Mouse (Mus musculus): Measurements from ENCODE around the gene Arid1b.

The Arid1b gene

GRCm38 (mm10) chr17:5162525-5162924 is 168.4 kb downstream of the Arid1b start:
- no peak for DNase-seq (ENCODE audit: low spot score)

DNA sequence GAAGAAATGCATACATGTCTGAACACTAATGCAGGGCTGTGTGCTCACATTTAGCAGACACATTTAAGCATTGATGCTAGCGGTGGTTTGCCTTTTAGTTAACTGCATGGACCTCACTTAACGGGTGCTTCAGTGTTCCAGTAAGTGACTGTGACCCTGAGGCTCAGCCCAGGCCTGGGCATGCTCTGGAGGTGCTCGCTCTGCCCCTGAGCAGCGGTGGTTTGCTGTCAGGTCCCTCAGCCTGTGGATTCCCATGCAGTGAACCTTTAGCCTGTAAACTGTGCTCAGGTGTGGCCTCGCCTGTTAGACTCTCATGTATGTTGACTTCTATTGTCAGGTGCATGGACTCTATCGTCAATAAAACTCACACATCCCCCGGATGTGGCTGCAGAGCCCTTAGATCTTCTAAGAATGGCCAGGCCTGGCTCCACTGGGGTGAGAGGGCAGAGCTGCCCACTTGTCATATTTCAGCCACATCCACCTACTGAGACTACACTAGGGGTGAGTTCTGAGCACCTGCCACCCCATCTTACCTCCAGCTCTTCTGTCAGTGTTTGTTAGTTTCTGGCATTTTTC is 169.2 kb downstream of the Arid1b start:
- no peak for DNase-seq (ENCODE audit: low spot score)

DNA sequence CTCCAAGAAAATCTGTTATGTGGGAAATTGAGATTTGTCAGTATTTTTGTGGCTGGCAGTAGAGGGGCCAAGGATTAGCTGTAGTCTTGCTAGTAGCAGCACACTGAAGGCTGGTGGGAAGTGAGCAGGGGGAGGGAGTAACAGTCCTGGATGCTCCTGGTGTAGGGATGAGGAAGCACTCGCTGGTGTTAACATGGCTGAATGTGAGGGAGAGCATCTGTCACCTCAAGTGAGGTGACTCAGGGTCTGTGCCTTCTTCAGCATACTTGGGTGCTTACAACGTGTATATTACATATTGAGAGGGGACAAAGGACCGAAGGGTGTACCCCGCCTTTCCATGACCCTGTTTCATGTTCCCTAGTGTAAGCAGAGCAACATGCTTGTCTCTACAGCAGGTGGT is 170.7 kb downstream of the Arid1b start:
- no peak for DNase-seq (ENCODE audit: low spot score)

DNA sequence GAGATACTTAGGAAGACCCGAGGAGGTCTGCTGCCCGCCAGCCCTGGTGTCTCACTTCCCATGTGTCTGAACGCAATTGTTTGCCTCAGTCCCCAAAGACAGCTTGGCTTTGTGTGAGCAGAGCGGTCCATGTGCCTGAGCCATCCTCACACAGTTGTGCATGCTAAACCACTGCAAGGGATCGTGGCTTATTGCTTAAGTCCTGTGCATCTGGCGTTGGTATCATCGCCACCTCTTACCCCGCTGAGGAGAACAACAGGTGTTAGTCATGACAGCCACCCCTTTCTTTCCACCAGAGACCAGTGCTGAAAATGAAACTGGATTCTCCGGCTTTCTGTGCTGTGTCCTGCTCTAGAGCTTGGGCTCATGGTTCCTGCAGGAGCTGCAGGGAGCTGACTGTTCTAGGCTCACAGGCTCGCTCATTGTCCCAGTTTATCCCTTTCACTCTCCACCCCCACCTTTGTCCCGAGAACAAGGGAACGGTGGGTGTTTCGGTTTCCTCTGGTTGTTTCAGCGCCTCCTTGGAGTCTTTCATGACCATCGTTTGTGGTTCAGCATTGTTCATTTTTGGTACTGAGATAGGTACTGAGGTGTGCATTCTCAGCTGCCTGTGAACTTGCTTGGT is 171.2 kb downstream of the Arid1b start:
- no peak for DNase-seq (ENCODE audit: low spot score)

- DNase-seq (ENCODE audit: low spot score), result no peak
These were observed 172.0 kb downstream of the Arid1b start for GRCm38 (mm10) chr17:5166175-5166574.

- no peak for DNase-seq (ENCODE audit: low spot score)
These were observed 173.9 kb downstream of the Arid1b start for GRCm38 (mm10) chr17:5168046-5168445.

- DNase-seq (ENCODE audit: low spot score), result no peak
These were observed 174.5 kb downstream of the Arid1b start for GRCm38 (mm10) chr17:5168640-5169039.

GRCm38 (mm10) chr17:5170321-5170720 is 176.2 kb downstream of the Arid1b start:
- no peak for DNase-seq (ENCODE audit: low spot score)

DNA sequence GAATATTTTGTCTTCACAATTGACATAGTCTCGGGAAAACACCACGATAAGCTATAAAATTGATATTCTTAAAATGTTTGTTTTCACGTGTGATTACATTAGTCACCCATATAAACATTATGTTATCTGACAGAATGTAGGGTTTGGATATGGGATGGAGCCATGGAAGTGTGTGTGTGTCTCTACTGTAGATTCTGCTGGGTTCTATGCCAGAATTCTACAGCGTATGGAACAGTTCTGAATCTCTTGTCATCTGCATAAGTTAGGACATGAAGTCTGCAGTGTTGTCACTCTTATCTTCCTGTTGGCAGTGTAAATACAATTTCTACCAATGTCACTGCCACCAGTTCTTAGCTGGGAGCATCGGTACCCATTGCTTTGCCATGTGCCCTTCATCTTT is 177.3 kb downstream of the Arid1b start:
- no peak for DNase-seq (ENCODE audit: low spot score)

DNA sequence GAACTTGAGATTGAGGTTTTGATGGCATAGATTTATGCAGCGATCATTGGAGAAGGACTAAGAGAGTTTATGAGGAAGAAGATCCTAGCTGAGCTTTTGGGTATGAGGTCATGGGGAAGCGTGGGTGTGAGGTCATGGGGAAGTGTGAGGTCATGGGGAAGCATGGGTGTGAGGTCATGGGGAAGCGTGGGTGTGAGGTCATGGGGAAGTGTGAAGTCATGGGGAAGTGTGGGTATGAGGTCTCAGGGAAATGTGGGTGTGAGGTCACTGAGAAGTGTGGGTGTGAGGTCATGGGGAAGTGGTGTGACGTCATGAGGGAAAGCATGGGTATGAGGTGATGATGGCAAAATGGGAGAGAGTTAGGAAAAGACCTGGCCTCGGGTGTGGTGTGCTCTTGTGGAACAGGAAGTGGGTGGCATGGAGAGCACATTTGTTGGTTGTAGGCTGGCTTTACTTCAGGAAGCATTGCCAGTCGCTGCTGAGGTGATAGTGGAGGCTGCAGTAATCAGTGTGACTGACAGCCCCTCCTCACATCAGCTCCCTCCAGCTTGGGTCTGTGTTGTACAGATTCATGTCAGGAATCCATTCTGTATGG is 180.4 kb downstream of the Arid1b start:
- DNase-seq (ENCODE audit: low spot score), result no peak

GRCm38 (mm10) chr17:5175535-5175934 is 181.4 kb downstream of the Arid1b start:
- no peak for DNase-seq (ENCODE audit: low spot score)

- no peak for DNase-seq (ENCODE audit: low spot score)
These were observed 182.2 kb downstream of the Arid1b start for GRCm38 (mm10) chr17:5176315-5176714.

GRCm38 (mm10) chr17:5178534-5178933 is 184.4 kb downstream of the Arid1b start:
- no peak for DNase-seq (ENCODE audit: low spot score)

DNA sequence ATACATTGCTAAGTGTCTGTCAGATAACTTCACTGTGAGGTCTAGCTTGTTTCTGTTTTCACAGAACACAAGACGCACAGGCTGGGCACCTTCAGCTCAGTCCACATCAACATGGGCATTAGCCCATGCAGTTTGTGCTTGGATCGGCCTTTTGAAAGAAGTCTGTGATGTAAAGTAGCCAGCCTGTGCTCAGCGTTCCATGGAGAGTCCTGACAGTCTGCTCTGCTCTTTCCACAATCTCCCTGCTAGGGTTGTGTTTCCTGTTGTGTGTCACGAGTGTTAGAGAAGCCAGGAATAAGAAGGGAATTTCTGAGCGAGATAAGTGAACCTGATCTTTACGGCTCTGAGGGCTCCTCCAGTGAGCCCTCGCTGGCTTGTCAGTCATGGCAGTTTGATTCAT is 184.9 kb downstream of the Arid1b start:
- no peak for DNase-seq (ENCODE audit: low spot score)

- DNase-seq (ENCODE audit: low spot score), result no peak
These were observed 185.3 kb downstream of the Arid1b start for GRCm38 (mm10) chr17:5179412-5179811.

- DNase-seq (ENCODE audit: low spot score), result peak; percentile 44
These were observed 185.9 kb downstream of the Arid1b start for GRCm38 (mm10) chr17:5179925-5180525.

DNA sequence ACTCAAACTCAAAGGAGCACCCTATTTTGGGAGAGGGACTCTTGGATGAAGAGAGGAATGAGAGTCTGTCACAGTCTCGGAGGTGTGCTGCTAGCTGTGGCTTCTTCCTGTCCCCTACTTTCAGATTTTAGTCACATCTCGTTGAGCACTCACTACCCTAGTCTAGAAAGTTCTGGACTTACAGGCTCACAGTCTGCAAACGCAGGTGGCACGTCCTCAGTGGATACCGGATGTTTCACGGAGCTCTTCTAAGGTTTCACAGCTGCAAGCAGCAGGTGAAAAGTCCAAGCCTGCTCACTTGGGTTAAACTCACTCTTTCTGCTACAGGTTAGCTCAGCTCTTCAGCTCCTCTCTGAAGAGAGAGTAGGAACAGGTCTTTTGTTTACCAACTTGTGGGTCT is 186.8 kb downstream of the Arid1b start:
- DNase-seq (ENCODE audit: low spot score), result no peak

GRCm38 (mm10) chr17:5182493-5182892 is 188.4 kb downstream of the Arid1b start:
- no peak for DNase-seq (ENCODE audit: low spot score)

DNA sequence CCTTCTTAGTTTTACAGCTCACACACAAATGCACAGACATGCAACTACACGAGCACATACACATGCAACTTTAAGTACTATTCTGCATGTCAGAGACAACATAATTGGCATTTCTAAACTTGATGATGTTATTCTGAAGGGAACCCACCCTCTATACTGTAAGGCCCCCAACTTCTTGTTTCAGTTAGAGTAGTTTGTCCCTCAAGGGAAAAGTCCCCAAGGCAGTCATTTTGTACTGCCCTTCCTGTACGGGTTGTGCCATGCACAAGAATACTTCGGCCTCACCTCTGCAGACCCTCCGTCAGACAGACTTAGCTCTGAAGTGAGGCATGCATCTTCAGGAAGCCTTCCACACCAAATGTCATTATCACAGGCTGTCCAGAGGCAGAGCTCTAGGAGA is 191.4 kb downstream of the Arid1b start:
- no peak for DNase-seq (ENCODE audit: low spot score)

GRCm38 (mm10) chr17:5187546-5187945 is 193.4 kb downstream of the Arid1b start:
- DNase-seq (ENCODE audit: low spot score), result no peak

GRCm38 (mm10) chr17:5188400-5188799 is 194.3 kb downstream of the Arid1b start:
- DNase-seq (ENCODE audit: low spot score), result no peak

DNA sequence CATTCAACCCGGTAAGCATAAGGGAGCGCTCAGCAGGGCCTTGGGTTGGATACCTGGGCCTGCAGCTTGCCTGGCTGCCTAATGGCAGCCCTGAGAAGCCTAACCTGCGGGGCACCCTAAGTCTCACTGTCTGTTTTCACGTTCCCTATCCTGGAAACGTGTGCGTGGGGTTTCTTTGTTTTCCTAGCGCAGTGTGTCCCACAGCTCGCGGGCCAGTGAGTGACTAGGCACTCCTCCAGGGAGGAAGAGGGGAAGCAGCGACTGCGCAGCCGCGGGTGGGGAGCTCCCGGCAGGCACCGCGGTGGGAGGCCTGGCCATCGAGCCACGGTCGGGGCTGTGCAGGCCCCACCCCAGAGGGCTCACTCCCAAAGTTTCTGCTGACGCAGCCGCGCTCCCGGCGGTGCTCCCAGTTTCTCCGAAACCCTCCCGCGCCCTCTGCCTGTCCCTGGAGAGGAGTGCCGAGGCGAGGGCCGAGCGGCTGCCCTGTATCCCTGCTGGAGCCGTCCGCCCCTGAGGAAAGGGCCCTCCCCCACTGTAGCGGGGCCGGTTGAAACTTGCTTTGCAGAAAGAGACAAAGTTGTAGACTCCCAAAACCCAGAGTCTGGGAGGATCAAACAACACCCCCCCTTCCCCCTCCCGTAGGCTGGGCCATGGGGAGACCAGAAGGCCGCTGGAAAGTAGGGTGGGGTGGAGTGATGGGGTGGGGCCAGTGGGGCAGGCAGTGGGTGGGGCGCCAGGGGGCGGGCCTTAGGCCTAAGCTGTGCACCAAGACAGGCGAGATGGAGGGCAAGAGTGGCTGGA is 195.6 kb downstream of the Arid1b start:
- DNase-seq (ENCODE audit: low spot score), result peak; percentile 86

DNA sequence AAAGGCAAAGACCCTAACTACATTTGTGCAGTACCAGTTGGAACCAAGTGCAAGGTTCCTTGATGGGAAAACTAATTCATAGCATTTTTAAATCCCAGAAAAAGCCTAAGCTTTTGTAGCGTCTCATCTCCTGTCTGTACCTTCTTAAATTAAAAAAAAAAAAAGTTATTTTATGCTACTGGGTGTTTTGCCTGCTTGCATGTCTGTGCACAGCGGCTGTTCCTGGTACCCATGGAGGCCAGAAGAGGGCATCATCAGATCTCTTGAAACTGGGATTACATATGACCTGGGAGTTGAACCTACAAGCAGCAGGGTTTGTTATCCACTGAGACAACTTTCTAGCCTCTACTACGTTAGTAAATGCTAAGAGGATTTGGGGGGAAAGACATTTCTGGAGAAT is 196.2 kb downstream of the Arid1b start:
- peak; percentile 37 for DNase-seq (ENCODE audit: low spot score)
